Mouse (Mus musculus) stomach, postnatal 0 days (tissue): ENCODE data around the gene Gnat2.

Experiments used
- CTCF ChIP-seq: IDR thresholded peaks from 2 replicates; pipeline ENCODE4 v1.5.1; 2016; ENCODE audit warnings: antibody characterized with exemption, low read depth, mild to moderate bottlenecking, moderate library complexity
- EP300 ChIP-seq: optimal IDR thresholded peaks from 2 replicates; pipeline ENCODE3; 2016; ENCODE audit warnings: antibody characterized with exemption

DNA sequence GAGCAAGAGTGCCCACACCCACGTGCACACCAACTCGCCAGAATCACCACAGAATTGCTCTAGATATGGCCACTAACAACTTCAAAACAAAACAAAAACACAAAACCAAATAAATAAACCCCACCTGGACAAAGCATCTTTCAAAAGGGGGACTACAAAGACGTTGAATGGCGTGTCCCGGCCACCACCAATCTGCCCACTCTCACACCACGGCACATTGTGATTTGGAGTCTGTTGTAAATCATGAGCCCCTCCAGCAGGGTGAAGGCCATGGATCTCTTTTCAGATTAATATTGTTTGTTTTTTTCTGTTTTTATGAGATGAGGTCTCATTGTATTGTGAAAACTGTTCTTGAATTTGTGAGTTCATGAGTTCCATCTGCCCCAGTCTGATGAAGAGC is 9.5 kb downstream of the Gnat2 start:
- TF ChIP-seq CTCF: no peak
- no peak for TF ChIP-seq EP300
